18 mouse cellular contexts compared by ENCODE assay signal in genomic region chr7:116620381-116620780, GRCm38 (mm10).
DNase-seq lines count a peak whose midpoint lies in the region; ATAC-seq lines count a peak whose summit lies in the region.
"Had no signal": no experiment of that assay in that cellular context is flagged by ENCODE, and none has a peak within 500 bp of the region (broad histone marks: within the 10 kb centered on the region; RNA-seq: fewer than 3 reads in every experiment).

No protein-coding gene starts in this region.

- peak; percentile 36 to 41 for DNase-seq in spleen, adult 18-20 months
- DNase-seq in spleen, adult 12 weeks (ENCODE audit: low spot score): no peak
- DNase-seq in thymus, adult 18-20 months: peak; percentile 4 to 9
- no peak for DNase-seq in embryo, embryonic 11 days
- DNase-seq in frontal cortex, postnatal 25 days (ENCODE audit: low spot score in 2 of 2): no peak
- DNase-seq in midbrain, embryonic 14.5 days: no peak
- DNase-seq: liver, embryonic 13.5 days had no signal

- H3K27me3 ChIP-seq in midbrain, embryonic 14.5 days (ENCODE audit: control insufficient read depth, insufficient read depth, low read length): no peaks in the 10 kb centered on the region
- H3K27me3 ChIP-seq: forebrain, embryonic 13.5 days; hindbrain, embryonic 12.5 days; liver, embryonic 13.5 days; neural tube, embryonic 15.5 days had no signal

- peak; percentile 97 for ATAC-seq in megakaryocyte progenitor cell, adult 5-6 weeks (replicated peaks; ENCODE audit: poor library complexity)
- ATAC-seq in midbrain, embryonic 14.5 days (ENCODE audit: low FRiP score, low TSS enrichment): no peak
- ATAC-seq: CD4-positive, CD25-positive, alpha-beta regulatory T cell, adult 4 months; forebrain, embryonic 13.5 days; lung, postnatal 0 days had no signal

- H3K27ac ChIP-seq in midbrain, embryonic 14.5 days (replicated peaks; ENCODE audit: low read depth, low read length): no peak overlapping the region
- H3K27ac ChIP-seq: embryonic facial prominence, embryonic 10.5 days; forebrain, embryonic 13.5 days; hindbrain, embryonic 12.5 days; kidney, postnatal 0 days; left cerebral cortex, adult 2 months; liver, embryonic 13.5 days; midbrain, embryonic 10.5 days; neural tube, embryonic 15.5 days had no signal

- no peaks in the 10 kb centered on the region for H3K36me3 ChIP-seq in midbrain, embryonic 14.5 days (ENCODE audit: control insufficient read depth, insufficient read depth, low read length)
- H3K36me3 ChIP-seq: embryonic facial prominence, embryonic 10.5 days; hindbrain, embryonic 12.5 days; liver, embryonic 13.5 days; midbrain, embryonic 10.5 days; neural tube, embryonic 15.5 days had no signal

- no peak overlapping the region for H3K4me2 ChIP-seq in midbrain, embryonic 14.5 days (ENCODE audit: low read length)
- H3K4me2 ChIP-seq: forebrain, embryonic 13.5 days; hindbrain, embryonic 12.5 days; liver, embryonic 13.5 days; neural tube, embryonic 15.5 days had no signal

- H3K4me3 ChIP-seq in midbrain, embryonic 14.5 days (replicated peaks; ENCODE audit: low read depth, low read length): no peak overlapping the region
- H3K4me3 ChIP-seq: embryonic facial prominence, embryonic 10.5 days; forebrain, embryonic 13.5 days; hindbrain, embryonic 12.5 days; left cerebral cortex, adult 2 months; liver, embryonic 13.5 days; midbrain, embryonic 10.5 days; myocyte; neural tube, embryonic 15.5 days had no signal

- no peaks in the 10 kb centered on the region for H3K4me1 ChIP-seq in midbrain, embryonic 14.5 days (ENCODE audit: control insufficient read depth, insufficient read depth, low read length)
- H3K4me1 ChIP-seq: embryonic facial prominence, embryonic 10.5 days; forebrain, embryonic 13.5 days; hindbrain, embryonic 12.5 days; liver, embryonic 13.5 days; midbrain, embryonic 10.5 days had no signal

- WGBS in midbrain, embryonic 14.5 days: 76% methylated on average over 4 of the region's 4 CpGs

- no peak overlapping the region for H3K9ac ChIP-seq in midbrain, embryonic 14.5 days (replicated peaks; ENCODE audit: low read length)
- H3K9ac ChIP-seq: forebrain, embryonic 13.5 days; hindbrain, embryonic 12.5 days; liver, embryonic 13.5 days; neural tube, embryonic 15.5 days had no signal

- H3K9me3 ChIP-seq in midbrain, embryonic 14.5 days (ENCODE audit: control insufficient read depth, low read length): no peaks in the 10 kb centered on the region
- H3K9me3 ChIP-seq: embryonic facial prominence, embryonic 10.5 days; forebrain, embryonic 13.5 days; hindbrain, embryonic 12.5 days; liver, embryonic 13.5 days; midbrain, embryonic 10.5 days; neural tube, embryonic 15.5 days had no signal

Comparison
In these comparisons a context has a peak if more than half of its experiments do, and no peak if none do; other contexts are left out.
1. DNase-seq: peak in spleen, adult 18-20 months (2 of 2) and thymus, adult 18-20 months (2 of 2); none in spleen, adult 12 weeks (single experiment), embryo, embryonic 11 days (single experiment), frontal cortex, postnatal 25 days (0 of 2) and midbrain, embryonic 14.5 days (single experiment).